Mouse (Mus musculus) thymus, adult 2 months (tissue): ENCODE results near the gene Zcchc14.

ENCODE experiments used
- CTCF ChIP-seq: fragments of 200-500 bp; IDR thresholded peaks from 2 replicates; pipeline ENCODE4 v1.5.1; 2012; ENCODE audit warnings: mild to moderate bottlenecking, control low read depth, low read length, moderate library complexity, borderline replicate concordance; ENCODE audit not compliant: control insufficient read depth, poor library complexity, insufficient read depth; ENCODE audit errors: extremely low read depth
- POLR2A ChIP-seq: fragments of 200-500 bp; IDR thresholded peaks from 2 replicates; pipeline ENCODE4 v1.6.1; 2012; ENCODE audit warnings: mild to moderate bottlenecking, low read length, control low read depth, moderate library complexity; ENCODE audit not compliant: control insufficient read depth, poor library complexity, insufficient read depth; ENCODE audit errors: extremely low read depth

DNA sequence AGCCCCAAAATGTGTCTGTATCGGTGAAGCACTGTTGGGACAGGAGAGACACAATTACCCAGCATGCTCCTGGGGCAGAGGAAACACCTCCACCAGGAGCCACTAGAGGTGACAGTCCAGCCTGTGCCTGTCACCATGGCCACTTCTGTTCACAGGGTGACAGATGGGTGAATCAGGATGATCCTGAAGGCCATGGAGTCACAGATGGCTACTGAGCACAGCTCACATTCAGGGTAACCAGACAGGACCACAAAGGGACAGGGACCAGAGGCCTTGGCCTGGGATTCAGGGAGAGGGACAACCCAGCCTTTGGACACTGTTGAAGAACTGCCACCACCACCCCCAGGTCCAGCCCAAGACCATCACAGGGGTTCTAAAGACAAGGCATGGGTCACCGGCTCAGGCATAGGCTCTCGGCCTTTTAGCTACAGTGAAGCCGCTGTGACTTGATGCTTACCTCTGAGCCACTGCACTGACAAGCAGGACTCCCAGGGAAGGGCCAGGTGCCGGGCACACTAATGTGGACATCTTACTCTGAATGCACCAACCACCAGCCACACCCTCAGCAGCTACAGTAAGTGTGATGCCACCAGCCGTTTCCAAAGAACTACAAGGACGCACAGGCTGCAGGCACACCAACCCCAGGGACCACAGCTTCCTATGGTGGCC lies 92.1 kb downstream of the Zcchc14 start:
- TF ChIP-seq CTCF (no peak), POLR2A (no peak)
